Mouse (Mus musculus) kidney, adult 2 months (tissue): ENCODE measurements at regions not wholly inside any gene's neighbourhood (a gene's known extent, or its start where the extent isn't known, plus 50 kb on each side); places are given as distances from the start of the nearest gene placed in this dataset.

Experiments
- CTCF ChIP-seq: fragments of 200-500 bp; conservative IDR thresholded peaks from 2 replicates; pipeline ENCODE4 v1.5.1; 2011; ENCODE audit warnings: low read depth, mild to moderate bottlenecking, control low read depth, low read length, moderate library complexity, mixed read lengths; ENCODE audit not compliant: insufficient read depth, insufficient read length
- POLR2A ChIP-seq: fragments of 200-500 bp; IDR thresholded peaks from one replicate; pipeline ENCODE4 v1.6.1; 2011; ENCODE audit warnings: low read depth, low read length, control low read depth

GRCm38 (mm10) chr8:112130196-112130595, 115.4 kb upstream of the Gm6793 start:
- no peak for TF ChIP-seq CTCF
- no peak for TF ChIP-seq POLR2A
